Mouse (Mus musculus) ES-E14 (cell line): ENCODE measurements around the gene Gipc3. TPM values are rescaled to one million over a fixed set of nuclear protein-coding genes. Genes with fewer than 3 reads are reported as not detected.

ENCODE experiments used
- DNase-seq: peaks from one replicate; pipeline ENCODE4 v3.0.0-alpha.2; 2013; ENCODE audit warnings: low read depth, low spot score
- H3K27ac ChIP-seq: 2 replicates; pipeline ENCODE4 v1.5.1; 2012; ENCODE audit warnings: low read depth, mild to moderate bottlenecking, low read length, moderate library complexity, mixed read lengths; ENCODE audit not compliant: poor library complexity, insufficient read depth, severe bottlenecking
- H3K36me3 ChIP-seq: 2 replicates; pipeline ENCODE4 v1.6.1; 2012; ENCODE audit warnings: mild to moderate bottlenecking, low read length, moderate library complexity, mixed read lengths; ENCODE audit not compliant: control insufficient read depth, poor library complexity, insufficient read depth, severe bottlenecking
- H3K4me1 ChIP-seq, 2 experiments: fragments of 150-350 bp in 1 of 2; sonication (generic) in 1 of 2; 2 replicates each; pipeline ENCODE4 v1.6.1; 2012; ENCODE audit warnings: low read length in 2 of 2, mild to moderate bottlenecking in 1 of 2, mixed read lengths in 1 of 2; ENCODE audit not compliant: control insufficient read depth in 2 of 2, insufficient read depth in 2 of 2, poor library complexity in 1 of 2
- H3K4me3 ChIP-seq, 2 experiments: fragments of 150-350 bp in 1 of 2; sonication (generic) in 1 of 2; 2 replicates each; pipeline ENCODE4 v1.5.1; 2012; ENCODE audit warnings: low read length in 2 of 2, low read depth in 1 of 2, mild to moderate bottlenecking in 1 of 2, mixed read lengths in 1 of 2; ENCODE audit not compliant: insufficient read depth in 1 of 2, poor library complexity in 1 of 2, severe bottlenecking in 1 of 2
- H3K9ac ChIP-seq: 2 replicates; pipeline ENCODE4 v1.6.1; 2012; ENCODE audit warnings: low read depth, mild to moderate bottlenecking, low read length, mixed read lengths; ENCODE audit not compliant: poor library complexity, insufficient read depth, severe bottlenecking
- H3K9me3 ChIP-seq: fragments of 150-350 bp; sonication (generic); 2 replicates; pipeline ENCODE4 v1.6.1; 2012; ENCODE audit warnings: low read depth, mild to moderate bottlenecking, low read length; ENCODE audit not compliant: control insufficient read depth, insufficient read depth
- CHD2 ChIP-seq: IDR thresholded peaks from 2 replicates; pipeline ENCODE4 v1.6.1; 2014; ENCODE audit warnings: mild to moderate bottlenecking, low read depth, low read length, inconsistent platforms
- HCFC1 ChIP-seq: IDR thresholded peaks from 2 replicates; pipeline ENCODE4 v1.6.1; 2012; ENCODE audit warnings: low read length, inconsistent platforms, borderline replicate concordance; ENCODE audit not compliant: insufficient read depth
- MAFK ChIP-seq: IDR thresholded peaks from 2 replicates; pipeline ENCODE4 v1.6.1; 2014; ENCODE audit warnings: mild to moderate bottlenecking, low read depth, low read length, inconsistent platforms; ENCODE audit not compliant: insufficient read depth
- ZC3H11A ChIP-seq: IDR thresholded peaks from 2 replicates; pipeline ENCODE4 v1.6.1; 2012; ENCODE audit warnings: low read depth, mild to moderate bottlenecking, inconsistent platforms, low read length, borderline replicate concordance
- ZNF384 ChIP-seq: IDR thresholded peaks from 2 replicates; pipeline ENCODE4 v1.6.1; 2012; ENCODE audit warnings: low read depth, low read length, inconsistent platforms
- in situ Hi-C, 2 experiments: fragments of 600-800 bp; cut with MboI; formaldehyde crosslinking; loops; one replicate each; pipeline ENCODE4 v1.15.1; 2025; ENCODE audit warnings: low sequenced_read_pairs in 2 of 2, inconsistent platforms in 1 of 2; ENCODE audit not compliant: unreplicated experiment in 2 of 2
- total RNA-seq: library from RNA; depleted of rRNA; stranded (reverse); fragments of 300-350 nt; gene quantifications from 2 replicates; pipeline ENCODE4 v1.2.3, GENCODE M21; 2012

The Gipc3 gene
- total RNA-seq, 1 experiment = 0.09 TPM

DNA sequence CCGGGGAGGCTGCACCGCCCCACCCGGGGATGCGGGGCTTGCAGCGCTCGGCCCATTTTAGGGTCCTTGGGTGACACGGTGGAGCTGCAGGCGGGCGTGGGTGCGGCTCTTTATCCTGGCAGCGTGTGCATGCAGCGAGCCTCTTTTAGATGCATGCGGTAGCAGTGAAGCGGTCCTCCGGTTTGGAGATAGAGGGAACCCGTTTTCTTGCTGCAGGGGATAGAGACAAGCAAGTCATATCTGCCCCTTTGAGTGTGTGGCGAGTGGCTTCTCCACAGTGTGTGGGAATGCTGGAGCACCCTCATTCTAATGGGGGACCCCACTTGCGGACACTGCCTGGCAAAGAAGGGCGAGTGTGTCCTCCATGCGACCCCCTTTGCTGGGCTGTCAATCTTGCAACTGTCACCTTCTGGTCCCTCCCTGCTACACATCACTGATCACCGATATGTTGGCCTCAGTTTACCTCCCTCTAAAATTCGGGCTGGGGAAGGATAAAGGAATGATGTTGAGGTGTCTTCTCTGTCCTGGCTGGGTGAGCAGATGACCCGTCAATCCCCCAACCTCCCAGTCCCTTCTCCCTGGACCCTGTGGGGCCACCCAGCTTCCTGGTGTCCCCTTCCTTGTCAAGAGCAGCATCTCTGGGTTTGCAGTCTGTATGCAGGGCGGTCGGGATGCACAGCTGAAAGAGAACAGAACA, 49.6 kb downstream of the Gipc3 start:
- Histone ChIP-seq H3K4me3 (peak overlapping the region; percentile 83 to 97), H3K9ac (peak overlapping the region; percentile 97), H3K9me3 (no peaks in the 10 kb centered on the region), H3K27ac (no peak overlapping the region), H3K4me1 (peaks cover 4 to 27% of the 10 kb centered on the region in 2 experiments), H3K36me3 (peaks cover 5% of the 10 kb centered on the region; the same call in 1 of the 2 replicates)
- TF ChIP-seq CHD2 = no peak
- TF ChIP-seq ZNF384 = no peak
- no peak for TF ChIP-seq ZC3H11A
- TF ChIP-seq HCFC1 = no peak
- TF ChIP-seq MAFK = no peak
- no peak for DNase-seq
- in situ Hi-C loops = no loop called here

DNA sequence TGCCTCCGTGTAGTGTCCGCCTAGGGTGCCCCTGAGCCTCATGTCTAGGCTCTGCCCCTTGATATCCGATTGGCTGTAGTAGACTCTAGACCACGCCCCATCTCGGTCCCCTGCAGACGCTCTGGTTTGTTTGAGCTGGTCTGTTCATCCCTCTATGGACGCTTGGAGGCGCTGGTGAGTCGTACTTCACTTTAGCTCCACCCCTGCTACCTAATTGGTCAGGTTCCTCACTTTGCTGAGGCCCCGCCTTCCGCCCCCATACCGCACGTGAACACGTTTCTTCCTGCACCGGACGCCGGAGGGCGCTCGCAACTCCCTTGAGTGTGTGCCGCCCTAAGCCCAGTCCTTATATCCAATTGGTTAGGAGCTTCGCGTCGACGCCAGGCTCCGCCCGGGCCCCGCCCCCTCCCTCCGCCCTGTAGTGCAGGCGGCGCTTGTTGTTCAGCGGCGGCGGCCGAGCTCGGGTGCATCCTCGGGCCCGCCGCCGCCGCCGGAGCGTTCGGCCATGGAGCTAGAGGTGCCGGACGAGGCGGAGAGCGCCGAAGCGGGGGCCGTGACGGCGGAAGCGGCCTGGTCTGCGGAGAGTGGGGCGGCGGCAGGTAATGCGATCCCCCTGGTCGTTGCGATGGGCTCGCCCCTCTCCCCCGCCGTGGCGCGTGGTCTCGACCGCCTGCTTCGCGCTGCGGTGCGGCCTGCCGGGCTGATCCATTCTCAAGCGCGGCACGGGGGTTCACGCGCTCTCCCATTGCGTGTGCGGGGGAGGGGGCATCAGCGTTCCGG, 50.3 kb downstream of the Gipc3 start, which contains the start of gene Pip5k1c:
Pip5k1c (plus strand) TSS at position 410 of the 780 bp plus-strand sequence.
- peak within 1 kb of the TSS; percentile 67; the same call in 1 of the 2 replicates for H3K27ac ChIP-seq
- H3K9ac ChIP-seq = peak within 1 kb of the TSS; percentile 97
- peaks cover 4 to 29% of the 10 kb centered on the region in 2 experiments for H3K4me1 ChIP-seq
- TF ChIP-seq MAFK = no peak
- TF ChIP-seq ZC3H11A = no peak
- TF ChIP-seq ZNF384 = no peak
- 0 out of 2 replicates have a peak, but pooled peaks have one; percentile 31 for TF ChIP-seq CHD2
- peak; percentile 60; the same call in 1 of the 2 replicates for TF ChIP-seq HCFC1
- H3K36me3 ChIP-seq = peaks cover 5% of the 10 kb centered on the region; the same call in 1 of the 2 replicates
- in situ Hi-C loops = no loop called here
- H3K9me3 ChIP-seq = no peaks in the 10 kb centered on the region
- H3K4me3 ChIP-seq = peak within 1 kb of the TSS; percentile 83 to 97
- DNase-seq = peak; percentile 100

DNA sequence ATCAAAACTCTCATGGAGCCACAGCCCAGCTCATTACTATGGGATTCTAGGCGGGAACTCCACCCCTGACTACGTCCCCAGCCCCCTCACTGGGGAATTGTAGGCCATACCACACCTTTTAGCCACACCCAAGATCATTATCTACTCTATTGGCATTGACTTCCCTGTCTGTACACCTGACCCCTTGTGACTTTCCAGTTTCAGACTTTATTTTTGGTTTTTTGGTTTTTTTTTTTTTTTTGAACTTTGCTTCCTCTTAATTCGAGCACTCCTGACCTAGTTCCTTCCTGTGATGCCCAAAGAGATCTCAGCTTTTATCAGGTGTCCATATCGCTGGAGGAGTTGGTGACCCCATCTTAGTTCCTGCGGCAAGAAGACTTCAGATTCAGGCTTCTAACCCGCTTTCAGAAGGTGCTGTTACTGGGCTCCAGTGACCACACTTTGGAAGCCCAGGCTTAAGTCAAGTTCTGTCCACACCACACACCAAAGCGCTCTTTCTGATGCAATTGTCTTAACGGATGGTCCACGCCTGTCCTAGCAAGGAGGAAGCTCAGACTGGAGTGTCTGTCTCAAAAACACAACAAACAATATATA, 51.5 kb downstream of the Gipc3 start, which contains the start of gene Tjp3:
Tjp3 (minus strand) TSS at position 71 of the 594 bp plus-strand sequence.
- DNase-seq = no peak
- TF ChIP-seq ZC3H11A = no peak
- TF ChIP-seq ZNF384 = no peak
- TF ChIP-seq MAFK = no peak
- no peak for TF ChIP-seq CHD2
- no peak for TF ChIP-seq HCFC1
- Histone ChIP-seq H3K4me1 (peaks cover 4 to 32% of the 10 kb centered on the region in 2 experiments), H3K36me3 (peaks cover 5% of the 10 kb centered on the region; the same call in 1 of the 2 replicates), H3K9ac (0 out of 2 replicates have a peak within 1 kb of the TSS, but pooled peaks have one; percentile 12), H3K4me3 (peak within 1 kb of the TSS; percentile 40 to 45; a peak in 3 of 4 replicates), H3K27ac (no peak within 1 kb of the TSS), H3K9me3 (no peaks in the 10 kb centered on the region)
- in situ Hi-C loops = no loop called here

DNA sequence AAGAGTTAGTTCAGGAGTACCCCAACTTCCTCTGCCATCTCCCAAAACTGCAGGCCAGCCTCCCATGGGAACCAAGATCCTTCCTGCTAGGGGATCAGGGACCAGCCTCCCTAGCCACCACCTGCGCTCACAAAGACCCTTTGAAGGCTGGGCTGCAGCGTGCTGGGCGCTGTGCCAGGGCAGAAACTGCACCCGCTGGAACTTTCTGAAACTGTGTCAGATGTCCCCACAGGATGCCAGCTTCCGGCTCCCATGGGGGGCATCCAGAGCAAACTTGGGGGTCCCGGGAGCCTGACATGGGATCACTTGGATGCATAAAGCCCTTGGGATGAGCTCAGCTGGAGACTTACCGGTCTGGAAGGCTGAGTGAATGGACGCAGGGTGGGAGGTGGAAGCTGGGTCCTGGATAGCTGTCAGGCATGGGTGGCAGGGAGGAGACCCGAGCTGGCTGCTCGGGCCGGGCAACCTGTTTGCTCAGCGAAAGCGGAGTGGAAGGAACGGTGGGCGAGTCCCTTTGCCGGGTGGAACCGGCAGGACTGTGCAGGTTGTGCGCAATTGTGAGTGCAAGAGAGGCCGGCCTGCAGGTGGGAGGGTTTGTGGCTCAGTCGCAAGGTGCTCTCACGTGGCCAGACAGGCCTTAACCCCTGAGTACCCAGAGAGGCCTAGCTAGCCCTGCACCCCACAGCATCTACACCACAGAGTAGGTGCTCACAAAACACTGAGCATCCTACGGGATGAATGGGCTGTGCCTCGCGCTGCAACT, 52.2 kb downstream of the Gipc3 start:
- Histone ChIP-seq H3K4me3 (peak overlapping the region; percentile 40 to 45; a peak in 3 of 4 replicates), H3K9ac (0 out of 2 replicates have a peak overlapping the region, but pooled peaks have one; percentile 12), H3K36me3 (peaks cover 5% of the 10 kb centered on the region; the same call in 1 of the 2 replicates), H3K27ac (no peak overlapping the region), H3K9me3 (no peaks in the 10 kb centered on the region), H3K4me1 (peaks cover 4 to 32% of the 10 kb centered on the region in 2 experiments)
- DNase-seq = no peak
- in situ Hi-C loops = no loop called here
- TF ChIP-seq ZNF384 (no peak), MAFK (no peak), CHD2 (no peak), ZC3H11A (no peak), HCFC1 (no peak)
